Mouse (Mus musculus) right cerebral cortex, adult 18-20 months (tissue): Measurements from ENCODE around the gene Zmynd11.

Source experiments
- DNase-seq: peaks from one replicate; pipeline ENCODE4 v3.0.0; 2022; ENCODE audit warnings: mixed read lengths

Gene Zmynd11

GRCm38 (mm10) chr13:9712971-9713370 lies 52.2 kb downstream of the Zmynd11 start:
- no peak for DNase-seq

DNA sequence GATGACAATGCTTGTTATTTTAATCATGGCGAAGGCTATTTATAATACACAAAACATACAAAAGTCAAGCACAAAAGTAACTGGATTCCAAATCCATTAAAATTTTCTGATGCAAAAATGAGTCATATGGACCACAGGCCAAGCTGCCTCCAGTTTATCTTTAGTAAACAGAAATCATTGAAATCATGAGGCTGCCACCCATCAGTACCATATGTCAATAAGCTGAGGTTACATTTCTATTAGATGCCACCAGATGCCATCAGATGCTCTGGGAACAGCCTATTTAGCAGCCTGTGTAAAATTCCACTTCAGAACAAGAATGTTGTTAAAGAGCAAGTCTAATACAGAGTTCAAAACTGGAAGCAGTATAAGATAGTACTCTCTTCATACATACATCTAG lies 52.7 kb downstream of the Zmynd11 start:
- DNase-seq: no peak

DNA sequence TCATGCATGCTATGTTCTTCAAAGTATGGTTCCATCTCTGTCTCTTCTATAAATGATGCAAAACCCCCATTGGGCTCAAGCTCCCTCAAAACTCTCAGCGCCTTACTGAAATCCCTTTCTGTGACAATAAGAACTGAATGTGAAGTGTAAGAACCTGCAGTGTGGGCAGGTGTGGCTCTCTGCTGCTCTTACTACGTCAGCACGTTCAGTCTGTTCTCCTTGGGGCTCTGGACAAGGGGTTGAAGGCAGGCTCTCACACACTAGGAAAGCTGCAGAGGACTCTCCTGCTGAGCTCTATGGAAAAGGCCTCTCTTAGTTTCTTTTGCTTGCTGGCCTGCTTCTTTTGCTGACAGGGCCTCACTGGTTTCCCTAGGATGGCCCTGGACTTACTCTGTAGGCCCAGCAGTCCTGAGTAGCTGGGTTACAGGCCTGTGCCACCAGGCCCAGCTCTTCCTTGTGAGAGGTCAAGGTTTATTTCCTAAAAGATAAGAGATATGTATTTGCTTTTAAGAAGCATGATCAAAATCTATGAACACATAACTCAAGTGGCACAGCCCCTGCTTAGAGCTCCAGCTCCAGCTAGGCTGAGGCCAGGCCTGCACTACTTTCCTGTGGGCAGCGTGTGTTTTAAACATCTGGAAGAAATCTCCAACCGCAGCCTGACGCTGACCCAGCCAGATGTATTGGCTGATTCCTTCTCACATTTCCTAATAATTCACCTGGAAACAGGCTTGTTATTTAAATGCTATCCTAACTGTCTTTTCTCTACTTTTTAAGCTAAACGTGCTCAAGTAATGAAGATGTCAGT lies 56.5 kb downstream of the Zmynd11 start:
- no peak for DNase-seq

DNA sequence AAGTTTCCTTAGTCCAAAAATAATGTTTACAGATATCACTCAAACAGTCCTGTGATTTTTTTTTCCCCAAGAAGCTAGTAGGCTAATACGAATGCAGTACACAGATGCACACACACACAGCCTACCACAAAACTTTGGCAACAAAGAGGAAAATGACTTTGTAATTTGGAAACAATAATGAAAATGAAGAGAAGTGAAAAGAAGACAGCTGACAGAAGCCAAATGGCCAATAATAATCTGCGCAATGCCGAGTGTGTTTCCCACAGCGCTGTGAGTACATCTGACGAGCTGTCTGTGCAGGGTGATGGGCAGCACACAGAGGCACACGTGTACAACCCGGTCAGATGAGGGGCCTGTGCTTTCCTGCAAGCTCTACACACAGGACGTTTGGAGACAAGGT lies 58.4 kb downstream of the Zmynd11 start:
- DNase-seq: no peak

DNA sequence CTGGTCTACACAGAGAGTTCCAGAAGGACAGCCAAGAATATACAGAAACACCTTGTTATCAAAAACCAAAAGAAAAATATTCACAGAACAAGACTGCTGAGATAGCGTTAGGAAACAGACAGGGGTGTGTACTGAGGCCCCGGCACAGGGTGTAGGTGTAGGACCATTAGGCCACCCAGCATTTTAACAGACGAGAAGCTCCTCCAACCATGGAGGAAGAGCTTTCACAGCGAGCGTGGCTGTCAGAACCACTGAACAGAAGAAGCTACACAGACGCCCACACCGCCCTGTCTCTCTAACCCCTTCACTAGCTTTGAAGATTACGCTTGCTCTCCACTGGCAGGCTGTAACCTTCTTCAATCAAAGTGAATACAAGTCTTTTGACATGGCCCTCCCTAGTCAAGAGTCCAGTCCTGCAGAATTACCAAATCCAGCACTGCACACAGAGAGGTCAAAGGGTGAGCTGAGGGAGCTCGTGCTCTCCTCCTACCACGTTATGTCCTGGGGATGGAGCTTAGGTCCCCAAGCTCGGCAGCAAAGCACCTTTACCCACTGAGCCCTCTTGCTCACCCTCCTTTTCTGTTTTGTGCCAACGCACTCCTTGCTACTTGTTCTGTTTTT lies 62.4 kb downstream of the Zmynd11 start:
- no peak for DNase-seq

DNA sequence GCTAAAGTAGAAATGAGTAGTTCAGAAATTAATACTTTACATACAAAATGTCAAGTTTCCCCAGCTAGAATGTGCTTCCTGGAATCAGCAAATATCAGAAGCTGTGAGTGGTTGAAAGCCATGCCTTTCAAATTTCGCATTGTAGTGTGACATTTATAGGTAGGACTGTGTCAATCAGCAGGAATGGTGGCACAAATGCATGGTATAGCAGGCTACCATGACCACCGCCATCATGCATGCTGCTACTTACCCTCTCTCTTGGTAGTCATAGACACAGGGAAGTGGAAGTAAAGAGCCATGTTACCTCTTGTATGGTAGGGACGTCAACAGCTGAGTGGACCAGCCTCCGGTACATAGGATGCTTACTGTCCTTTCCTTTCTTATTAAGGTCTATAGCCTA lies 67.8 kb downstream of the Zmynd11 start:
- DNase-seq: no peak

- DNase-seq: no peak
Observed at GRCm38 (mm10) chr13:9695809-9696208, 69.3 kb downstream of the Zmynd11 start.

DNA sequence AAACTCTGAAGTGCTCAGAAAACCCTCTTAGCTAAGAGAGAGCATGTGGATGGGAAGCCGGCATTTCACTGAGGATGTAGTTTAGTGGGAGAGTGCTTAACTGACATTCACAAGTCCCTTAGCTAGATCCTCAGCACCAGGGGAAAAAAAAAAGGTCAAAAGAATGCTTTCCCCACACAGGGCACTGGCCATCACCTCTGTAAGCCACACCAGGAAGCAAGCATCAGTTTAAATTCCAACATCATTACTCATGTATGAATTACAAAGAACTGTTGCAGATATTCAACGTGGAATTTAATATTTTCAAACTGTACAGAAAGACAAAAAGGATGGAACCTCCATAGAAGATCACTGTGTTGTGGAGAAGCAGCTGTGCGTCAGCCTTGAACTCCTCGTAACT lies 69.7 kb downstream of the Zmynd11 start:
- no peak for DNase-seq

GRCm38 (mm10) chr13:9694651-9695050 lies 70.5 kb downstream of the Zmynd11 start:
- no peak for DNase-seq

DNA sequence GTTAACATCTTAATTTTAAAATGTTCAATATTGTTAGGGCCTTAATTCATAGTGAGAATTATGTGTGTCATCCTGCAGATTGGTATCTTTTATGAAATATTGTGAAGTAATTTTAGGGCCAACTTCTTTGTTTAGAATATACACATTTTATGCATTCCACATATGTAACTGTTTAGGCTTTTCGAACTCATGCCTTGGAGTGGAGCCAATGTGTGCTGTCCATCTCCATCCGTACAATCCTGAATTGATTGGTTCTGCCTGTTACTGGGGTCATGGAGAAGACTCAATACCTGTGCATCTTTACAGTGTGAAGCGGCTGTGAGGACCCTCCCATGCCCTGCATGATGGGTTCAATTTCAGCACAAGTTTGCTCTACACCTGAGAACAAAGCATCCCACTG lies 72.3 kb downstream of the Zmynd11 start:
- no peak for DNase-seq

GRCm38 (mm10) chr13:9689366-9689765 lies 75.8 kb downstream of the Zmynd11 start:
- DNase-seq: no peak

- DNase-seq: no peak
Observed at GRCm38 (mm10) chr13:9686765-9687164, 78.4 kb downstream of the Zmynd11 start.

- no peak for DNase-seq
Observed at GRCm38 (mm10) chr13:9686261-9686660, 78.9 kb downstream of the Zmynd11 start.

- DNase-seq: no peak
Observed at GRCm38 (mm10) chr13:9684153-9684923, 80.8 kb downstream of the Zmynd11 start.

GRCm38 (mm10) chr13:9683280-9683679 lies 81.8 kb downstream of the Zmynd11 start:
- DNase-seq: no peak

GRCm38 (mm10) chr13:9681492-9681891 lies 83.6 kb downstream of the Zmynd11 start:
- DNase-seq: no peak

DNA sequence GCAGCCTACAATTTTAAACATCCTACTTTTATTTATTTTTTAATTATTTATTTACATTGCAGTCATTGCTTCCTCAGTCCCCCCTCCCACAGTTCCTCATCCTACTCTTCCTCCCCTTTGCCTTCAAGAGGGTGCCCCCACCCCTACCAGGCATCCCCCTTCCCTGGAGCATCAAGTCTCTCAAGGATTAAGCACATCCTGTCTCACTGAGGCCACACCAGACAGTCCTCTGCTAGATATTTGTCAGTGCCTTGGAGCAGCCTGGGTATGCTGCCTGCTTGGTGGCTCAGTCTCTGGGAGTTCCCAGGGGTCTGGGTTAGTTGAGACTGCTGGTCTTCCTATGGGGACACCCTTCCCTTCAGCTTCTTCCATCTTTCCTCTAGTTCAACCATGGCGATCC lies 91.0 kb downstream of the Zmynd11 start:
- DNase-seq: no peak

GRCm38 (mm10) chr13:9669246-9669645 lies 95.9 kb downstream of the Zmynd11 start:
- DNase-seq: no peak

GRCm38 (mm10) chr13:9667954-9668496 lies 97.1 kb downstream of the Zmynd11 start:
- no peak for DNase-seq

- no peak for DNase-seq
Observed at GRCm38 (mm10) chr13:9663593-9663992, 101.5 kb downstream of the Zmynd11 start.

DNA sequence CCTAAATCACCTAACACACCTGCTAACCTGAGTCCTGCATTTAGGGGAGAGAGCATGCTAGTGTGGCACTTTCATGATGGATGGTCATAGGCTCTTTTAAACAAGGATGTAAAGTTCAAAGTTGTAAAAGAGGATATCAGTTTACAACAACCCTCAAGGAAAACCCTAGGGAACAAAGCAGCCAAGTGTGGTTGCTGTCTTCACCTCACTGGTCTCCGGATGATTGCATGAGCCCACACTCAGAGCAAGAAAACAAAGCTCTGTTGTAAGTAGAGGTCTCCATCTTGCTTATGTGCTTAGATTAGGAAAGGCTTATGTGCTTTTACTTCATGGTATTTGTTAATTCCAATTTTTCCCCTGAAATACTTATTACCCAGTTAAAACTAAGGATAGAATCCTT lies 104.4 kb downstream of the Zmynd11 start:
- DNase-seq: no peak

DNA sequence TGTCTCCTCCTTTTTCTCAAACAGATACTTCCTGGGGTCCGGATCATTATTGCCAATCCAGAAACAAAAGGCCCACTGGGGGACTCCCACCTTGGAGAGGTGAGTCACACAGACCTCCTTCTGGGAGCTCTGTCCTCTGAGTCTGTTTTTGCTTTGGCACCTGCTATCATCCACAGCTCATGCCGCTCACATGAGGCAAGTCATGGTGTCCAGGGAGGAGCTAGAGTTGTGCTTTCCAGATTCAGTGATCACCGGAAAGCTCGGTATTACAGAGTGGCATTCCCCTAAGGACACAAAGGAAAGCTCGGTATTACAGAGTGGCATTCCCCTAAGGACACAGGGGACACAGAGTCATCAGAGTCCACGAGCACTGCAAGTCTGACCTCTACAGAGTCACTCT lies 108.5 kb downstream of the Zmynd11 start:
- no peak for DNase-seq

DNA sequence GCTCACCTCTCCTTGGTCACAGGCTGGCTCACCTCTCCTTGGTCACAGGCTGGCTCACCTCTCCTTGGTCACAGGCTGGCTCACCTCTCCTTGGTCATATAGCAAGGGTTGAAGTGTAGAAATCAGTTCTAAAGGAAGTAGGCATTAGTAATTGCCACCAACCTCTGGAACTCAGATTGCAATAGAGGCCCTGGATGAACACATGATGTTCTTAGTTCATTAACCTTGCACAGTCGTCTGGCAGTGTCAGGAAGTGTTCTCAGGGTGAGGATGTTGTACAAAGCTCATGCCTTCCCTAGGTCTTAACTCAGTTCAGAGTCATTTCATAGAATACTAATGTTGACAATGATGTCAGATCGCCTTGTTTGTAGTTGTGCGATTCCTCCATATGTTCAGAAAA lies 112.1 kb downstream of the Zmynd11 start:
- no peak for DNase-seq

DNA sequence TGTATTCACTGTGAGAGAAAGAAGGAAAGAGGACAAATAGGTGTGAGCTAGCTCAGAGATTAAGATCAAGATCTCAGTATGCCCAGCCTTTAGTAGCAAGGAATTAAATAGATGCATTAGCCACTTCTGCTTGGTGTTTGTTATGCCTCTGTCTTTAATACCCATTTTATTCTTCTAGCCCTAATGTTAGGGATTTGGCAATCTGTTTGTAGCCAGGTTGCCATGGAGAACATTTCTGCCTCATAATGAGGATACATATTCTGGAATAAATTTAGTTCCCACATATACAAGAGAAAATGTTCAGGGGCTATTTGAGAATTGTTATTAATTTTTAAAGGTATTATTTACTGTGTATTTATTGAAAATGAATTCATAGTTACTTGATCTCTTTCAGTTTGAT lies 114.5 kb downstream of the Zmynd11 start:
- no peak for DNase-seq
